Mouse (Mus musculus) skeletal muscle tissue, postnatal 0 days (tissue): Measurements from ENCODE around the gene Fmnl1. TPM values are rescaled to one million over a fixed set of nuclear protein-coding genes. Genes with fewer than 3 reads are reported as not detected.

Source experiments
- polyA plus RNA-seq: library from polyadenylated mRNA; unstranded; fragments of >200 nt; fragmentation: Nextera tagmentation; extraction: Ambion mirVana; gene quantifications from 2 replicates; pipeline ENCODE4 v1.2.1, GENCODE M21; 2015

Gene Fmnl1
- polyA plus RNA-seq, result 0.90 and 1.9 TPM in 2 replicates

DNA sequence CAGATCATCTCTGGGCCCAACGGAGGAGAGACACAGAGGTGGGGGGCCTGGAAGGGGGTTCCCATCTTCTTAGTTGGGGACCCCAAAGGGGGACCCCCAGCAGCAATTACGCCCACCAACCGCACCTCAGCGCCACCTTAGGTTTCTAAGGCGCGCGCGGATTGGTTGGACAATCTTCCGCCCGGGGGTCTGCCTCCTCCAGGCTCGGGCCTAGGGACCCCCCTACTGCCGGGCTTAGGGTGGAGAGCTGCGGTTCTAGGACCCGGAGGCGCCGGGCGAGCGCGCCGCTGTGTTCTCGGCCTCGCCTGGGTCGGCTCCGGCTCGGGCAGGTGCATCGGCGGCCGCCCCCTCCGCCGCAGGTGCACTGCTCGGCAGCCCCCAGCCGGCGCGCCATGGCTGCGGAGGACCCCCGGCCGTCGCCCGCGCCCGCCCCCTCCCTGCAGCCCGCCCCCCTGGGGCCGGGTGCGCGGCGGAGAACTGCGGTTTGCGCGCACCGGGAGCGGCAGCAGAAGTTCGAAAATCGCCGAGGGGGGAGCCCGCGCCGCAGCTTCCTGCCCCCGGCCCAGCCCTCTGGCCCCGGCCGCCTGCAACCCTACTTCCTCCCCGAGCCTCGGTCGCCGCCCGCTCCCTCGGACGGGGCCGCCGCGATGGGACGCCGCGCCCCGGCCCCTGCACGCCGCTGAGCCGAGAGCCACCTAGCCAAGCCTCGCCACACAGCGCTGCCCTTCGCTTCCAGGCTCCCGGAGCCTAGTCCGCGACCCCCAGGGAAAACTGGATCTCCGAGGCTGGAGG is at the start of gene Fmnl1:
Gene Fmnl1 (plus strand): TSS at position 614 of the 792 bp plus-strand sequence.

GRCm38 (mm10) chr11:103131701-103132575 is 39.0 kb upstream of the Fmnl1 start, which contains the start of gene Hexim2:
Gene Hexim2, plus strand, starts transcription at chr11:103132429.

GRCm38 (mm10) chr11:103208458-103208857 is 37.6 kb downstream of the Fmnl1 start, which contains the start of gene 1700023F06Rik:
Gene 1700023F06Rik, minus strand, starts transcription at chr11:103208558.

GRCm38 (mm10) chr11:103217790-103218516 is 47.0 kb downstream of the Fmnl1 start, which contains the start of gene Spata32:
Gene Spata32, minus strand, starts transcription at chr11:103218432.

Other genes with a start within 250 kb of the Fmnl1 start
- 1.4 and 2.1 TPM in 2 replicates for gene Kif18b, start 246.0 kb upstream of the Fmnl1 start, polyA plus RNA-seq
- 0.45 and 0.55 TPM in 2 replicates for gene C1ql1, start 224.4 kb upstream of the Fmnl1 start, polyA plus RNA-seq
- 40.2 and 42.3 TPM in 2 replicates for gene Nmt1, start 142.9 kb upstream of the Fmnl1 start, polyA plus RNA-seq
- 46.0 and 51.7 TPM in 2 replicates for gene Dcakd, start 142.8 kb upstream of the Fmnl1 start, polyA plus RNA-seq
- gene Plcd3, start 69.4 kb upstream of the Fmnl1 start, polyA plus RNA-seq, result 2.5 and 2.6 TPM in 2 replicates
- gene Acbd4, start 69.4 kb upstream of the Fmnl1 start, polyA plus RNA-seq, result 21.2 and 50.0 TPM in 2 replicates
- gene Hexim1, start 54.9 kb upstream of the Fmnl1 start, polyA plus RNA-seq, result 5.5 and 6.1 TPM in 2 replicates
- gene Hexim2, start 38.7 kb upstream of the Fmnl1 start, polyA plus RNA-seq, result 9.1 and 10.1 TPM in 2 replicates
- gene 1700023F06Rik, start 37.5 kb downstream of the Fmnl1 start, polyA plus RNA-seq, result not detected in 2 replicates
- 0.12 TPM in 1 of 2 replicates, not detected in the other for gene Spata32, start 47.3 kb downstream of the Fmnl1 start, polyA plus RNA-seq
- gene Map3k14, start 96.4 kb downstream of the Fmnl1 start, polyA plus RNA-seq, result 3.1 and 3.3 TPM in 2 replicates
- 4.2 and 4.4 TPM in 2 replicates for gene Arhgap27, start 192.6 kb downstream of the Fmnl1 start, polyA plus RNA-seq
- gene Plekhm1, start 241.6 kb downstream of the Fmnl1 start, polyA plus RNA-seq, result 3.2 and 4.1 TPM in 2 replicates